Mouse (Mus musculus): ENCODE results near the gene Ubr3.

Gene Ubr3

DNA sequence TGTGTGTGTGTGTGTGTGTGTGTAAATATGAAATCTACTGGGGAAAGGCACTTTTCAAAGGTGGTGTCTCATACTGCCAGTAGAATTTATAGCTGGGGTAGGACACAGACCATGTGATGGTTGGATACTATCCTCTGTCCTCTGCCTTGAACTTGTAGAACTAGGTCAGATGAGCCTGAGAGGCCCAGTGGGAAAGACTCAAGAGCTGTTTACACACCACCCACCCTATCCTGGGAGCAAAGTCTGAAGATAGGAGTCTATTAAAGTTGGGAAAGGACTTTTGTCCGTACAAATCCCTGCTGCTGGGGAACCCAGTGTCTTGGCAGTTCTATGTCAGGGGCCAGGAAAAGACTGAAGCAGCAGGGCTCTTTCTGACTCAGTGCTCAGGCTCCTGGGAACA, 138.3 kb downstream of the Ubr3 start:
- no peak for DNase-seq

DNA sequence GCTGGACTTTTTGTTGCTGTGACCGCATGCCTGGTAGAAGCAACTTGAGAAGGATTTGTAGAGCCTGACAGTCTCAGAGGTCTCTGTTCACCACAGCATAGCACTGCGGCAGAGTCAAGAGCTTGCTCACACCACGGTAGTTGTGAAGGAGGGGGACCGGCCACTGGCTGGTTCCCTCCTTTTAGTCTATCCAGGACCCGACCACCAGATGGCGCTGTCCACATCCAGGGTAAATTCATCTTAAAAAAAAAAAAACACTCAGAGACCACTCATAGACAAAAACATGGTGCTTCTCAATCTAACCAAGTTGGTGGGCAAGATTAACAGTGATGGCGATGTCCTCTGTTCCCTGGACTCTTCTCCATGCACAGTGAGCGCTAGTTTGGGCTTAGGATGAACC, 140.2 kb downstream of the Ubr3 start:
- DNase-seq = peak; percentile 45

DNA sequence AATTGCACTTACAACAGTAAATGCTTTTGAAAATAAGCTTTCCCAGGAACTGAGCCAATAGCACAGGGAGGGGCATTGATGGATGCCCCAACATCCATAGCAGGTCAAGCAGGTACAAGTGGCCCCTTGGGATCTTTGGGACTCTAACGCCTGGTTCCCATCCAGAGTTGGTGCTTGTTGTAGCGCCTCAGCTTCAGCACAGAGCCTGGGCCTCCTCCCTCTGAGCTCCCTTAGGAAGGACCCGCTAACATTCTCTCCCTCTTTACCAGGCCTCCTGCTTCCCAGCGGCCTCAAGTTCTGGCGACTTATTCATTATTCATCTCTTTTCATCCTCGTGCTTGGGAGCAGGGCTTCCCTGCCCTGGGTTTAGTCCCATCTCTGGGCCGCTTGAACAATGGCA, 141.7 kb downstream of the Ubr3 start, which contains the start of gene Myo3b:
Gene Myo3b (plus strand): TSS at position 375 of the 400 bp plus-strand sequence.
- no peak for DNase-seq

DNA sequence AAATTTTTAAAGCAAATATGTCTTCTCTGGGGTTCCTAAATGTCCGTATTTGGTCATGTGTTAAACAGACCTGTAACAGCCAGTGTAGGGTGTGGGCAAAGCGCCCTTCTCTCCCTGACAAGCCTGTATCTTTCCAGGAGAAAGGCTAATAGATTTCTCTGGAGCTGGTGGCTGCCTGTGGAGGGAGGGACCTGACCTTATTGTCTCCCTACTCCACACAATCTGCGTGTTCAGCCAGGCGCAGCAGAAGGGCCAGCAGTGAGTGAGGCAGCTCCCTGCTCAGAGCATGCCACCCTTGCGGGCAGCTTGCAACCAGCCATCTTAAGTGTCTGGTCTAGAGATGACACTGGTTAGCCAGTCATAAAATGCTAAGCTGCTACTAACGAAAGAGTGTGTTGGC, 147.4 kb downstream of the Ubr3 start:
- DNase-seq = no peak

DNA sequence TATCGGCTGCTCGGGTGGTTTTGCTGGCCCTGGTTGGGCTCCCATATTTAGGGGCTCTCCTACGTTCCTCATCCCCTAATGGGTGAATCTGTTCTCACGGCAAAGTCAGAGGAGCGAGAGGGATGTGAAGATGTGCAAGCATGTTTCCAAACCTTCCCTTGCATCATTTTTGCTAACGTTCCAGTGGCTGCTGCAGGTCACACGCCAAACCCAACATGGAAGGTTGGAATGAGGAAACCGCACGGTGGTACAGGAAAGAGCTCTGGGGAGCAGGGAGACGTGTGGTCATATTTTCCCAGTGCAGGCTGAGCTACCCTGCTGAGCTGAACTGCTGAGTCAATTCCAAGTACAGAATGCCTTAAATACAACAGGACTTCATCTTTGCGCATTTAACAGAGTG, 150.8 kb downstream of the Ubr3 start:
- no peak for DNase-seq

DNA sequence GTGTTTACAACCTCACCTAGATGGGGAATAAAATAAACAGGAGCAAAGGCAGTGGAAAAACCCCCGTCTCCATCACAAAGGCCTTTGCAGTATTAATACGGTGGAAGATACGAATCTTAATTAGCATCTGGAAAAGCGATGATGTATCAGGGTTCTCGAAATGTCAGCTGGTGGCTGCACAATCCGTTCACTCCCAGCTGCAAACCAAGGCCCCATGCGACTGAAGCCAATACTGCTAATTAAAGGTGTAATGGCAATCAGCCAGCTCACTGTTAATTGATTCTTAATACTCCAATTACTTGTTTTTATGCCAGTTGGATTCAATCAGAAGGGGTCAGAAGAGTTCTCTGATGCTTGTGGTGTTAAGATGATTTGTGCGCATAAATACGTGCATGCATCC, 156.8 kb downstream of the Ubr3 start:
- no peak for DNase-seq

DNA sequence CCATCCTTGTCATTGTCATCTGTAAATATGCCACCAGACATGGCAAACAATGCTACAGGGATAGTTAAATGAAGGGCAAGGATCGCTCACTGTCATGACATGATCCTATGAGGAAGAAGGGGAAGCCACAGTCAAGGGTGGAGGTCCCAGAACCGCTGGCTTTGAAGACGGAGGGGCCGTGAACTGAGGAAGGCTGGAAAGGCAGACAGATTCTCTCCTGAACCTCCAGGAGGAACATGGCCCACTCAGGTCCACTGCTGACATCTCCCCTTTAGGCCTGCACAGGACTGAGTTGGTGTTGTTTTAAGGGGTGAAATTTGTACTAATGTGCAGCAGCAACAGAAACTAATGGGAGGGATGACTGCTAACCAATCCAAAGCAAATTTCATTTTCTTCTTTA, 161.2 kb downstream of the Ubr3 start:
- no peak for DNase-seq

DNA sequence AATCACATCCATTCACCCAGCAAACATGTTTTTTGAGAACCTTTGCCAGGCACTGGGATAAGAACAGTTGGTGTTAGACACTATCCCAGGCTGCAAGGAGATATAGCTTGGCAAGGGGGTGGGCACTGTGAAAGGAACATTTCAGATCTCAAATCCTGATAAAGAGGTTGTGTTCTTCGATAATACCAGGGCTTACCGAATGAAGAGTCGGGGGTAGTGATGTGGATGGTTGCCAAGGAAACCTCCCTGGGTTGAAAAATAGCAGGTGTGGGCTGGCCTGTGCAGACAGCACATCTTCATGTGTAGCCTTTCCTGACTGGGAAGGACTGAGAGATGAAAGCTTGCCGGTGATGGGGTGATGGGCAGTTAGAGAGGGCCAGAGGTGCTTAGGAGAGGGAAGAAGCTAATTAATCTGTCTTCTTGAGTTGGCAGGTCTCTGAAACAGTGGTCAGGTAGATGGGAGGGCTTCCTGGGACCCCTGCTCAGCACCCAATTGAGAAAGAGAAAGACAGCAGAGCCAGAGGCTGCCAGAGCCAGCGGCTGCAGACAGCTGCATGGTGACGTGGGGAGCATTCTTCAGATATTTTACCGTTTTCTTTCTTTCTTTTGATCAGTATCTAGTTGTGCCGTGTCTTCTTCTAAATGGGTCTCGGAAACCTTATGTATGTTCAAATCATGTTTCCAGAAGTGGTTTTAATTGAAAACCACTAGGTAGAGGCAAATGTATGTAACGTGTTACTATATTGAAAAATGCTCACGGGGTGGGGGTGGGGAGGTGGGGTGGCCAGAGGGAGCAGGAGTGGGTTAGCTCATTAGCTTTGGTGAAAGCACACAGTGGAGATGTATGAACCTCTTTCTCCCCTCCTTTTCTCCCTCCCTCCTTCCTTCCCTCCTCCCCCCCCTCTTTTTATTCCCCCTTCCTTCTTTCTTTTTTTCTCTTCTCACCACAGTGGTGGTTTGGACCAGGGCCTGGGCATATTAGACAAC, 163.6 kb downstream of the Ubr3 start:
- no peak for DNase-seq

DNA sequence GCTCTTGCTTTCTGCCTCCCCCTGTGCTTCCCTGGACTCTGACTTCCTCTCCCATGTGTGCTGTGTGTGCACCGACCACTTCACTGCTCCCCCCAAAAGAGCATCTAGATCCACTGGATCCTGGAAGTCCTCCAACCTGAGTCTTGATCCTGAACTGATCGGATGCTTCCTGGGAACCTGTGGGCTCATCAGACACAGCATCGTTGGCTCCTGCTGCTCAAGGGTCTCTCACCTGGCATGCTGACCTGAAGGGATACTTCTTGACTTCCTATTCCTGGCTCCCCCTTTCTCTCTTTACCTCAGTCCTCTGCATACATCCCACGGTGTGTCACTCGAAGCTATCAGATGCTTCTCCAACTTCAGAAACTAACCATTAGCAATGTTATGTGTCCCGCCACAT, 168.1 kb downstream of the Ubr3 start:
- DNase-seq = no peak

DNA sequence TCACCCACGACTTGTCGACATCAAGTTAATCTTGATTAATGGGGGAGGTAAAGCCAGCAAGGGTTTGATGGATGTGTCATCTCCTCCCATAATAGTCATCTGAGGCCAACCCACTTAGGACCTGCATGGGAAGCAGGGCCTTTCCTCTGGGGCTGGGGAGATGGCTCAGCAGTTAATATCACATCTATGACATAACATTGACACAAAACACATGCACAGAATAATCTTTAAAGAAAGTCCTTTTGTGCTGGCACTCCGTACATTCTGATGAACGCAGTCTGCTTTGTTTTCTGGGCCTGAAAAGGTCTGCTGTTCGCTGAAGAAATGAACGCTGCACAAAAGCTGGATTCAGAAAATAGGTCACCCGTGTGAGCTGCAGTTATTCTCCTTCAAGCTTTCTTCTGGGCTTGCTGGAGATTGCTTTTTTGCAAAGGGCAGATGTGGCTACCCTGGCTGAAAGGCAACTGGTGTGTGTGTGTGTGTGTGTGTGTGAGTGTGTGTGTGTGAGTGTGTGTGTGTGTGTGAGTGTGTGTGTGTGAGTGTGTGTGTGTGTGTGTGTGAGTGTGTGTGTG, 168.8 kb downstream of the Ubr3 start:
- DNase-seq = no peak

DNA sequence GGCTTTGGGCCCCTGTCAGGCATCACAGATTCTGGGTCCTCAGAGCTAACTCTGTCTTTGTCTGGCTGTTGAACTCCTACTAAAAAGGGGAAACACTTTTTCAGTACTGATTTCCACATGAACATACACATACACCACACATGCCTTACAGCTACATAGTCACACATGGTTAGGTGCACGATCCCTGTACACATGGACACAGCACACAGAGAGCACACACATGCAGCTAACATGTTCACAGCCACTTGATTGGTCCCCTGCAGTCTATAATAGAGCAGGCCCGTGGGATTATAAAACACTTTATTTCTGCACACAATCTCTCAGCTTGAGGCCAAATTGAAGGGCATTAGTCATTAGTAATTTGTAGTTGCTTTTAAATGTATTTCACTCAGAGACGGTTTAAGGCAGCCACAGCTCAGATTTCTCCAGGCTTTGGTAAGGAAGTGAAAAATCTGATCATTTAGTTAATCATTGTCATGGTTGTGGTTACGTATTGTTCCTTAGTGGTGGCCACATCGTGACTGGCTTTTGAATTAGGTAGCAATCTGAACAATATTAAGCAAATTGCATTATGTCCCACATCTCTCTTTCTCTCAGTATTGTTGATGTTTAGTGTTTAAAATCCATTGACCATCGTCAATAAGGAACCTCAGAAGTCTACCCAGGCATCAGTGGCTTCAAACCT, 169.4 kb downstream of the Ubr3 start:
- peak; percentile 65 for DNase-seq

DNA sequence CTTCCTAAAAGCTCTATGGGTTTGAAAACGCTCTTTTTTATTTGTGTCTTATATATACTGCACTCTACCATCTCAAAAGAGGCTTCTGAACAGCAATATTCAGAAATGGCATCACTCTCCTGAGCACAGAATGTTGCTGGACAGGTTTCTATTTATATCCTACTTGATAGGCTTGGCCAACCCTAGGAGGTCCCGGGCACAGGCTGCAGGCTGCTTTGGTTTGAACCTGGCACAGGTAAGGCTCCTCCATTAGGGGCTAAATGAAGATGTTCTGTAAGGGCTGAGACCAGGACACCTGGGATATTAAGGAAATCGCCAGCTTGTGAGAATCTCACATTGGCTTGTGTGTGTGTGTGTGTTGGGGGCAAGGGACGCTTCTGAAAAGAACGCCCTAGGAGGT, 172.8 kb downstream of the Ubr3 start:
- peak; percentile 72 for DNase-seq
